Mouse (Mus musculus): ENCODE data around the gene Spata25. TPM values are rescaled to one million over a fixed set of nuclear protein-coding genes. Genes with fewer than 3 reads are reported as not detected.
"Not testable (repeated sequence)": the region's sequence is repeated elsewhere in the genome, so short reads cannot be mapped to it uniquely, and the experiment has no call there.

The Spata25 gene
- polyA plus RNA-seq, 1 experiment from 2014 or later: 0.36 TPM

- Histone ChIP-seq H3K36me3 (replicated peaks; ENCODE audit: control insufficient read depth, insufficient read depth, low read depth, low read length) (no peaks in the 10 kb centered on the region), H3K4me1 (ENCODE audit: control insufficient read depth, insufficient read depth, low read length) (peaks cover 4% of the 10 kb centered on the region; the same call in 1 of the 2 replicates), H3K4me2 (ENCODE audit: low read depth, low read length) (peak overlapping the region; percentile 89), H3K9ac (replicated peaks; ENCODE audit: low read length) (peak overlapping the region; percentile 40), H3K4me3 (ENCODE audit: low read depth, low read length) (peak overlapping the region; percentile 49), H3K9me3 (replicated peaks; ENCODE audit: control insufficient read depth, low read length) (no peaks in the 10 kb centered on the region), H3K27me3 (ENCODE audit: control insufficient read depth, insufficient read depth, low read length) (peaks cover 9% of the 10 kb centered on the region; the same call in 1 of the 2 replicates), H3K27ac (replicated peaks; ENCODE audit: low read depth, low read length) (no peak overlapping the region)
- no peak for ATAC-seq (replicated peaks; ENCODE audit: insufficient number of reproducible peaks, low FRiP score, low TSS enrichment, low read depth)
- under 1% methylated on average over 19 of the region's 19 CpGs for WGBS
- peak; percentile 43 for DNase-seq (ENCODE audit: low spot score)
Observed at GRCm38 (mm10) chr2:164857842-164858553, 29.7 kb upstream of the Spata25 start.

- H3K27ac ChIP-seq (replicated peaks; ENCODE audit: low read depth, low read length): peak within 1 kb of the TSS; percentile 53
- H3K4me2 ChIP-seq (ENCODE audit: low read depth, low read length): peak within 1 kb of the TSS; percentile 89
- peak within 1 kb of the TSS; percentile 40 for H3K9ac ChIP-seq (replicated peaks; ENCODE audit: low read length)
- H3K27me3 ChIP-seq (ENCODE audit: control insufficient read depth, insufficient read depth, low read length): peaks cover 9% of the 10 kb centered on the region; the same call in 1 of the 2 replicates
- peak; percentile 78 for DNase-seq (ENCODE audit: low spot score)
- H3K36me3 ChIP-seq (replicated peaks; ENCODE audit: control insufficient read depth, insufficient read depth, low read depth, low read length): no peaks in the 10 kb centered on the region
- under 1% methylated on average over 45 of the region's 47 CpGs for WGBS
- peak; percentile 74 for ATAC-seq (replicated peaks; ENCODE audit: insufficient number of reproducible peaks, low FRiP score, low TSS enrichment, low read depth)
- H3K4me1 ChIP-seq (ENCODE audit: control insufficient read depth, insufficient read depth, low read length): peaks cover 4% of the 10 kb centered on the region; the same call in 1 of the 2 replicates
- peak within 1 kb of the TSS; percentile 49 for H3K4me3 ChIP-seq (ENCODE audit: low read depth, low read length)
- H3K9me3 ChIP-seq (replicated peaks; ENCODE audit: control insufficient read depth, low read length): no peaks in the 10 kb centered on the region
Observed at GRCm38 (mm10) chr2:164857101-164857821, 28.9 kb upstream of the Spata25 start, which contains the start of gene Pltp. TSS of gene Pltp (minus strand) at chr2:164857711.

DNA sequence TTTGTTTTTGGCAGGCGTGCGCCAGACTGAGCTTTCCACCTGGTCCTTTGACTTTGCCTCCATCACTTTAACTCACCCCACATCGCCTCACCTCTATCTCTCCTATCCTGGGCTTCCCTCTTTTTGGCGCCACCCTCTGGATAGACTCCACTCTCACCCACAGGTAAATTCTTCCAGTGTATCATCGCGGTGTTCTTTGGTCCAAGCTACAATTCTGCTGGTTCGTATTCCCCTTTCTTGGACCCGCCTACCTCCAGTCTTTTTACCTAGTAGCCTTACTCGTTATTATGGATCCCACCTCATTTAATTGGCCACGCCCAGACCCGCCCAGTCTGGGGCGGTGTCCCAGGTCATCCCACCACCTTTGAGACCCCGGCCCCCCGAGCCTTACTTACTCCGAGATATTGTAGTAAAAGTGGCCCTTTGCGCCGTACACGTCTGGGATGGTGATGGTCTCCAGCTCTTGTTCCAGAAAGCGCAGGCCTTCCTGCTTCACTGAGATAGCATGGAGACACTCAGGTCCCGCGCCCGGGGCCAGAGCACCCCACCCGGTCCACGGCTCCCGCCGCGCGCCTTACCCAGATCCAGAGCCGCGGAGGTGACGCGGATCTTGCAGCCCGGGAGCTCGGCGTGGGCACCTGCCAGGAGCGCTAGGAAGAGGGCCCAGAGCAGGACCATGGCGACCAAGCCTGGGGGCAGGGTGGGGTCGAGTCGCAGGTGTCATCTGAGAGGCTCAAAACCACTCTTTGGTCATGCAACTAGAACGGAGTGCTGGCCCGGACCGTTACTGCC lies 28.2 kb upstream of the Spata25 start:
- DNase-seq (ENCODE audit: low spot score) (peak; percentile 43), ATAC-seq (replicated peaks; ENCODE audit: insufficient number of reproducible peaks, low FRiP score, low TSS enrichment, low read depth) (no peak)
- H3K4me2 ChIP-seq (ENCODE audit: low read depth, low read length): peak overlapping the region; percentile 89
- peak overlapping the region; percentile 49 for H3K4me3 ChIP-seq (ENCODE audit: low read depth, low read length)
- no peaks in the 10 kb centered on the region for H3K9me3 ChIP-seq (replicated peaks; ENCODE audit: control insufficient read depth, low read length)
- H3K27ac ChIP-seq (replicated peaks; ENCODE audit: low read depth, low read length): 0 out of 2 replicates have a peak overlapping the region, but pooled peaks have one; percentile 53
- H3K27me3 ChIP-seq (ENCODE audit: control insufficient read depth, insufficient read depth, low read length): peaks cover 9% of the 10 kb centered on the region; the same call in 1 of the 2 replicates
- peak overlapping the region; percentile 40 for H3K9ac ChIP-seq (replicated peaks; ENCODE audit: low read length)
- WGBS: under 1% methylated on average over 42 of the region's 42 CpGs
- H3K4me1 ChIP-seq (ENCODE audit: control insufficient read depth, insufficient read depth, low read length): peaks cover 4% of the 10 kb centered on the region; the same call in 1 of the 2 replicates
- no peaks in the 10 kb centered on the region for H3K36me3 ChIP-seq (replicated peaks; ENCODE audit: control insufficient read depth, insufficient read depth, low read depth, low read length)

DNA sequence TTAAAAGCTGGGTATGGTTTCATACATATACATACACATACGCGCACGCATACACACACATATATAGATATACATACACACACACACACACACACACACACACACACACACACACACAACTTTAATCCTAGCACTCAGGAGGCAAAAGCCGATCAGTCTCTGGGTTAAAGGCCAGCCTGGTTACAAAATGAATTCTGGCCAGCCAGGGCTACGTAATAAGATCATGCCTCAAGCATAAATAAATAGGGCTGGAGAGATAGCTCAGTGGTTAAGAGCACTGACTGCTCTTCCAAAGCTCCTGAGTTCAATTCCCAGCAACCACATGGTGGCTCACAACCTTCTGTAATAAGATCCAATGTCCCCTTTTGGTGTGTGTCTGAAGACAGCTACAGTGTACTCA lies 27.2 kb upstream of the Spata25 start:
- H3K4me2 ChIP-seq (ENCODE audit: low read depth, low read length); H3K4me1 ChIP-seq (ENCODE audit: control insufficient read depth, insufficient read depth, low read length); H3K36me3 ChIP-seq (replicated peaks; ENCODE audit: control insufficient read depth, insufficient read depth, low read depth, low read length); DNase-seq (ENCODE audit: low spot score); H3K27ac ChIP-seq (replicated peaks; ENCODE audit: low read depth, low read length); H3K4me3 ChIP-seq (ENCODE audit: low read depth, low read length); H3K9me3 ChIP-seq (replicated peaks; ENCODE audit: control insufficient read depth, low read length); H3K9ac ChIP-seq (replicated peaks; ENCODE audit: low read length); H3K27me3 ChIP-seq (ENCODE audit: control insufficient read depth, insufficient read depth, low read length); ATAC-seq (replicated peaks; ENCODE audit: insufficient number of reproducible peaks, low FRiP score, low TSS enrichment, low read depth): not testable (repeated sequence)
- WGBS: 77% methylated on average over 5 of the region's 5 CpGs

- no peak for ATAC-seq (replicated peaks; ENCODE audit: insufficient number of reproducible peaks, low FRiP score, low TSS enrichment, low read depth)
- Histone ChIP-seq H3K9me3 (replicated peaks; ENCODE audit: control insufficient read depth, low read length) (no peaks in the 10 kb centered on the region), H3K9ac (replicated peaks; ENCODE audit: low read length) (no peak overlapping the region), H3K27ac (replicated peaks; ENCODE audit: low read depth, low read length) (no peak overlapping the region), H3K4me3 (ENCODE audit: low read depth, low read length) (no peak overlapping the region), H3K4me1 (ENCODE audit: control insufficient read depth, insufficient read depth, low read length) (no peaks in the 10 kb centered on the region), H3K27me3 (ENCODE audit: control insufficient read depth, insufficient read depth, low read length) (0 out of 2 replicates have a peak, but pooled peaks cover 2% of the 10 kb centered on the region), H3K4me2 (ENCODE audit: low read depth, low read length) (no peak overlapping the region), H3K36me3 (replicated peaks; ENCODE audit: control insufficient read depth, insufficient read depth, low read depth, low read length) (no peaks in the 10 kb centered on the region)
- no peak for DNase-seq (ENCODE audit: low spot score)
- 81% methylated on average over 8 of the region's 8 CpGs for WGBS
Observed at GRCm38 (mm10) chr2:164850061-164850460, 21.7 kb upstream of the Spata25 start.

DNA sequence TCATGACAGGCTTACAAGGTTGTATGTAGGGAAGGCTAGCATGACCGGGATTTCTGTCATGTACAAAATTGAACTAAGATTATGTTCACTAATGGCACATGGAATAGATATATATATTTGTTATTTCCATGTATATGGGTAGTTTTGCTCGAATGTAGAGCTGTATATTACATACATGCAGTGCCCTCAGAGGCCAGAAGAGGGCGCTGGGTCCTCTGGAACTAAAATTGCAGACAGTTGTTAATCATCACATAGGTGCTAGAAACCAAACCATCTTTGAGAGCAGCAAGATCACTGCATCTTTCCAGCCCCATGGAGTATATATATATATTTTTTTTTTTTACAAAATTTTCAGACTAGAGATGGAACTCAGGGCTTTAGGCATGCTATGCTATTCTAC lies 17.4 kb upstream of the Spata25 start:
- H3K27ac ChIP-seq (replicated peaks; ENCODE audit: low read depth, low read length): no peak overlapping the region
- peak; percentile 20 for DNase-seq (ENCODE audit: low spot score)
- WGBS: 58% methylated on average over 3 of the region's 3 CpGs

GRCm38 (mm10) chr2:164835164-164835563 lies 6.8 kb upstream of the Spata25 start:
- H3K27me3 ChIP-seq (ENCODE audit: control insufficient read depth, insufficient read depth, low read length): no peaks in the 10 kb centered on the region
- H3K9ac ChIP-seq (replicated peaks; ENCODE audit: low read length): no peak overlapping the region
- no peak overlapping the region for H3K27ac ChIP-seq (replicated peaks; ENCODE audit: low read depth, low read length)
- DNase-seq (ENCODE audit: low spot score) (no peak), ATAC-seq (replicated peaks; ENCODE audit: insufficient number of reproducible peaks, low FRiP score, low TSS enrichment, low read depth) (no peak)
- H3K36me3 ChIP-seq (replicated peaks; ENCODE audit: control insufficient read depth, insufficient read depth, low read depth, low read length): no peaks in the 10 kb centered on the region; the same call in 1 of the 2 replicates
- 97% methylated on average over 4 of the region's 4 CpGs for WGBS
- no peak overlapping the region for H3K4me3 ChIP-seq (ENCODE audit: low read depth, low read length)
- no peak overlapping the region for H3K4me2 ChIP-seq (ENCODE audit: low read depth, low read length)
- H3K4me1 ChIP-seq (ENCODE audit: control insufficient read depth, insufficient read depth, low read length): peaks cover 7% of the 10 kb centered on the region; the same call in 1 of the 2 replicates
- no peaks in the 10 kb centered on the region for H3K9me3 ChIP-seq (replicated peaks; ENCODE audit: control insufficient read depth, low read length)

More for the DNA sequence above, 17.4 kb upstream of the Spata25 start:
- no peaks in the 10 kb centered on the region for H3K27me3 ChIP-seq (ENCODE audit: control insufficient read depth, insufficient read depth, low read length)
- H3K4me2 ChIP-seq (ENCODE audit: low read depth, low read length): no peak overlapping the region
- no peak for ATAC-seq (replicated peaks; ENCODE audit: insufficient number of reproducible peaks, low FRiP score, low TSS enrichment, low read depth)
- H3K9me3 ChIP-seq (replicated peaks; ENCODE audit: control insufficient read depth, low read length): no peaks in the 10 kb centered on the region
- no peaks in the 10 kb centered on the region for H3K4me1 ChIP-seq (ENCODE audit: control insufficient read depth, insufficient read depth, low read length)
- H3K4me3 ChIP-seq (ENCODE audit: low read depth, low read length): no peak overlapping the region
- H3K36me3 ChIP-seq (replicated peaks; ENCODE audit: control insufficient read depth, insufficient read depth, low read depth, low read length): no peaks in the 10 kb centered on the region
- H3K9ac ChIP-seq (replicated peaks; ENCODE audit: low read length): no peak overlapping the region
